Mouse (Mus musculus) kidney, embryonic 14.5 days (tissue): ENCODE data around the gene Acvr1b. TPM values are rescaled to one million over a fixed set of nuclear protein-coding genes. Genes with fewer than 3 reads are reported as not detected.

Experiments used
- ATAC-seq: fragments of 200-750 bp; cut with Nextera tagmentation; 2 replicates; pipeline ENCODE4 v1.8.0; 2017; ENCODE audit warnings: moderate number of reproducible peaks, mild to moderate bottlenecking, moderate TSS enrichment, moderate library complexity; ENCODE audit not compliant: low FRiP score, low TSS enrichment
- H3K27ac ChIP-seq: fragments of 300-500 bp; sonication (generic); 2 replicates; pipeline ENCODE4 v1.5.1; 2014; ENCODE audit warnings: low read depth, mild to moderate bottlenecking, low read length, moderate library complexity, mixed read lengths
- H3K27me3 ChIP-seq: fragments of 300-500 bp; sonication (generic); 2 replicates; pipeline ENCODE4 v1.6.1; 2014; ENCODE audit warnings: mild to moderate bottlenecking, low read length; ENCODE audit not compliant: control insufficient read depth, insufficient read depth
- H3K36me3 ChIP-seq: fragments of 300-500 bp; sonication (generic); 2 replicates; pipeline ENCODE4 v1.6.1; 2014; ENCODE audit warnings: low read length, mixed read lengths; ENCODE audit not compliant: control insufficient read depth, insufficient read depth
- H3K4me1 ChIP-seq: fragments of 300-500 bp; sonication (generic); 2 replicates; pipeline ENCODE4 v1.6.1; 2014; ENCODE audit warnings: low read length, mixed read lengths; ENCODE audit not compliant: control insufficient read depth, insufficient read depth
- H3K4me2 ChIP-seq: fragments of 300-500 bp; sonication (generic); replicated peaks from 2 replicates; pipeline ENCODE4 v1.6.1; 2014; ENCODE audit warnings: low read depth, mild to moderate bottlenecking, low read length
- H3K4me3 ChIP-seq: fragments of 300-500 bp; sonication (generic); 2 replicates; pipeline ENCODE4 v1.5.1; 2014; ENCODE audit warnings: mild to moderate bottlenecking, low read length
- H3K9ac ChIP-seq: fragments of 300-500 bp; sonication (generic); 2 replicates; pipeline ENCODE4 v1.6.1; 2014; ENCODE audit warnings: low read depth, mild to moderate bottlenecking, low read length, moderate library complexity
- H3K9me3 ChIP-seq: fragments of 300-500 bp; sonication (generic); 2 replicates; pipeline ENCODE4 v1.6.1; 2016; ENCODE audit warnings: low read length; ENCODE audit not compliant: control insufficient read depth
- WGBS: fragments of 180-500 bp; shearing (Covaris S2); extraction: QIAGEN DNeasy Blood & Tissue Kit; methylation state at CpG from one replicate; pipeline ENCODE4 v1.1.7; 2014; 5-methylcytosine and 5-hydroxymethylcytosine counted together
- polyA plus RNA-seq: library from polyadenylated mRNA; unstranded; fragments of >200 nt; fragmentation: Nextera tagmentation; extraction: Ambion mirVana; gene quantifications from 2 replicates; pipeline ENCODE4 v1.2.1, GENCODE M21; 2014

Gene Acvr1b
- polyA plus RNA-seq, 1 experiment from 2014 or later: 7.2 TPM

- no peak overlapping the region for H3K27ac ChIP-seq
- H3K4me1 ChIP-seq: peaks cover 34% of the 10 kb centered on the region
- H3K27me3 ChIP-seq: no peaks in the 10 kb centered on the region
- WGBS: 70% methylated on average over 10 of the region's 10 CpGs
- peaks cover 20% of the 10 kb centered on the region for H3K36me3 ChIP-seq
- H3K4me3 ChIP-seq: no peak overlapping the region
- 0 out of 2 replicates have a peak, but pooled peaks cover 3% of the 10 kb centered on the region for H3K9me3 ChIP-seq
- no peak for ATAC-seq
- H3K4me2 ChIP-seq: no peak overlapping the region
- H3K9ac ChIP-seq: no peak overlapping the region
Observed at GRCm38 (mm10) chr15:101189981-101190761, 16.3 kb downstream of the Acvr1b start.

- H3K9me3 ChIP-seq: no peaks in the 10 kb centered on the region
- H3K4me1 ChIP-seq: peaks cover 34% of the 10 kb centered on the region
- H3K9ac ChIP-seq: no peak overlapping the region
- H3K27ac ChIP-seq: no peak overlapping the region
- H3K4me3 ChIP-seq: no peak overlapping the region
- H3K36me3 ChIP-seq: peaks cover 24% of the 10 kb centered on the region
- WGBS: 70% methylated on average over 5 of the region's 5 CpGs
- H3K27me3 ChIP-seq: no peaks in the 10 kb centered on the region
- H3K4me2 ChIP-seq: no peak overlapping the region
- no peak for ATAC-seq
Observed at GRCm38 (mm10) chr15:101190762-101191150, 16.9 kb downstream of the Acvr1b start.

DNA sequence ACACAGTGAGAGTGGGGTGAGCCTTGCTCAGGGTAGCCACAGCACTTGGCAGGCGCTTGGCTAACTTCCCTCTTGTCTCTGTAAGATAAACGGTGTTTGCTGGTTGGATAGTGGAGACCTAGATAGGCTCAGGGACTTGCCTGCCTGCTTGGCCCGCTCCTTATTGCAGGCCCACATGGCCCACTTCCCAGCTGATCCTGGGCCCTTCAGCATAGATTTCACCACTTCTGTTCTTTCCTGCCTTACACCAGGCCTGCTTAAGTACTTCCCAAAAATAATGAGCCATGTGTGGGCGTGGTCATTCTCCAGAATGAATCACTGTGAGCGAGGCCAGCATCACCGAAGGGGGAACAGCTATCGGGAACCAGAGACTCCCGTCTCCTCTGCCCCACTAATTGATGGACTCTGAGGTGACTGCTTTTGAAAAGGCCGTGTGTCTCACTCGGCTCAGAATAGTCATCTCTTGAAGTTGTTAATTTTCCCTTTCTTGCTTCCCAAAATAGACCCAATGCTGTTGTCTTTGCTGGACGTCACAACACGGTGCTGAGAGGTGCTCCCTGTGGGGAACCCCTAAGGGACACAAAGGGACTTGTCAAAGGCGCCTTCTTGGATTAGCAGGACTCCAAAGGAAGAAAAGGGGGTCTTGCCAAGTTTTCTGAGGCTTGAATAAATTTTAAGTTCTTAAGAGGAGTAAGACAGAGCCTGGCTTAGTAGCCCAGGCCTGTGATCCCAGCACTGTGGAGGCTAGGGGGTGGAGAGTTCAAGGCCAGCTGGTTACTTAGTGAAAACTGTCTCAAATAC, 17.8 kb downstream of the Acvr1b start:
- peaks cover 26% of the 10 kb centered on the region for H3K36me3 ChIP-seq
- H3K4me2 ChIP-seq: no peak overlapping the region
- H3K27me3 ChIP-seq: no peaks in the 10 kb centered on the region
- H3K9me3 ChIP-seq: no peaks in the 10 kb centered on the region
- ATAC-seq: no peak
- no peak overlapping the region for H3K4me3 ChIP-seq
- no peak overlapping the region for H3K27ac ChIP-seq
- peaks cover 34% of the 10 kb centered on the region for H3K4me1 ChIP-seq
- 41% methylated on average over 13 of the region's 13 CpGs for WGBS
- H3K9ac ChIP-seq: peak overlapping the region; percentile 28; the same call in 1 of the 2 replicates

DNA sequence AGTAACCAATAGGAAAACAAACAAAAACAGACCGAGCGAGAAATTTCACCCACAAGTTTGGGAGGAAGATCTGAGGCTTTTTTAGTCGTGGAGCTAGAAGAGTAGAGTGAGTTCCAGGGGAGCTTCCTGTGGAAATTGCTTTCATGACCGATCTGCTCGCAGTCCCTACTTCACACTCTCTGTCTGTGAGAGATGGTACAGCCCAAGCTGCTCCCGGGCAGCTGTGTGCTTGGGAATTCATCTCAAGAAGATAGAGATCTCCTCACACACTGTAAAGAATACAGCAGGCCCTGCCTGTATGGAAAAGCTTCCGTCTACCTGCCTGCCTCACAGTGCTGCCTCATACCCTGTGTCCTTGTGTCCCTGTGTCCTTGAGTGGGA, 18.4 kb downstream of the Acvr1b start:
- peak overlapping the region; percentile 28; the same call in 1 of the 2 replicates for H3K9ac ChIP-seq
- no peaks in the 10 kb centered on the region for H3K9me3 ChIP-seq
- no peak for ATAC-seq
- no peaks in the 10 kb centered on the region for H3K27me3 ChIP-seq
- H3K27ac ChIP-seq: no peak overlapping the region
- H3K4me3 ChIP-seq: no peak overlapping the region
- H3K4me1 ChIP-seq: peaks cover 34% of the 10 kb centered on the region
- WGBS: 52% methylated on average over 7 of the region's 7 CpGs
- no peak overlapping the region for H3K4me2 ChIP-seq
- H3K36me3 ChIP-seq: peaks cover 26% of the 10 kb centered on the region

- WGBS: 85% methylated on average over 7 of the region's 7 CpGs
- H3K9ac ChIP-seq: 0 out of 2 replicates have a peak overlapping the region, but pooled peaks have one; percentile 28
- no peak for ATAC-seq
Observed at GRCm38 (mm10) chr15:101192651-101193050, 18.8 kb downstream of the Acvr1b start.

GRCm38 (mm10) chr15:101193971-101194370, 20.1 kb downstream of the Acvr1b start:
- 93% methylated on average over 6 of the region's 6 CpGs for WGBS
- peaks cover 39% of the 10 kb centered on the region for H3K4me1 ChIP-seq
- H3K9me3 ChIP-seq: no peaks in the 10 kb centered on the region
- H3K27me3 ChIP-seq: no peaks in the 10 kb centered on the region
- H3K4me2 ChIP-seq: no peak overlapping the region
- H3K36me3 ChIP-seq: peaks cover 26% of the 10 kb centered on the region
- no peak for ATAC-seq
- no peak overlapping the region for H3K4me3 ChIP-seq
- no peak overlapping the region for H3K9ac ChIP-seq
- H3K27ac ChIP-seq: no peak overlapping the region

More at GRCm38 (mm10) chr15:101192651-101193050, 18.8 kb downstream of the Acvr1b start:
- Histone ChIP-seq H3K27ac (no peak overlapping the region), H3K4me2 (no peak overlapping the region), H3K4me1 (peaks cover 35% of the 10 kb centered on the region), H3K9me3 (no peaks in the 10 kb centered on the region), H3K36me3 (peaks cover 26% of the 10 kb centered on the region), H3K4me3 (no peak overlapping the region), H3K27me3 (no peaks in the 10 kb centered on the region)

GRCm38 (mm10) chr15:101194951-101195823, 21.3 kb downstream of the Acvr1b start:
- Histone ChIP-seq H3K4me2 (no peak overlapping the region), H3K27ac (peak overlapping the region; percentile 59; the same call in 1 of the 2 replicates), H3K9me3 (no peaks in the 10 kb centered on the region), H3K4me3 (no peak overlapping the region), H3K4me1 (peaks cover 39% of the 10 kb centered on the region), H3K36me3 (peaks cover 34% of the 10 kb centered on the region), H3K27me3 (no peaks in the 10 kb centered on the region), H3K9ac (no peak overlapping the region)
- no peak; the same call in 1 of the 2 replicates for ATAC-seq
- WGBS: 65% methylated on average over 16 of the region's 16 CpGs

GRCm38 (mm10) chr15:101196079-101196795, 22.4 kb downstream of the Acvr1b start:
- peaks cover 44% of the 10 kb centered on the region for H3K36me3 ChIP-seq
- H3K4me2 ChIP-seq: no peak overlapping the region
- H3K9me3 ChIP-seq: no peaks in the 10 kb centered on the region
- no peak for ATAC-seq
- H3K27me3 ChIP-seq: no peaks in the 10 kb centered on the region
- no peak overlapping the region for H3K4me3 ChIP-seq
- peaks cover 33% of the 10 kb centered on the region for H3K4me1 ChIP-seq
- H3K27ac ChIP-seq: no peak overlapping the region
- H3K9ac ChIP-seq: no peak overlapping the region
- 89% methylated on average over 8 of the region's 8 CpGs for WGBS
